ENCODE assay signal across 9 mouse cellular contexts in the genomic region with DNA sequence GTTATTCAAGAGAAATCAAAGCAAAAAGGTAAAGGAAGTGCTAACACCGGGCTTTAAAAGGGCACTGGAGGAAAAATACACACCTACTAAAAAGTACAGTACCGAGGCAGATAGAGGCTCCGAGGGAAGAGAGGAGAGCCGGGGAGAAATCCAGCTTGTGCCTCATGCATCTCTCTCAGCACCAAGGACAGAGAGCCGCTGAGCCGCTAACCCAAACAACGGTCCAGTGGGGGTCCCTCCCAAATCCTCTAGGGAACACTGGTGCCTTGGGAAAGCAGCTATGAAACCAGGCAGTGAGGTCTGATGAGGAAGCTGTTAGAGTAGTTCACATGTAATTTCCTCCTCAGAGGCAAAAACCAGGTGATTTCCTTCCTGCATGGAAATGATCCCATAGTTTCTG. TPM values are rescaled to one million over a fixed set of nuclear protein-coding genes. Genes with fewer than 3 reads are reported as not detected.
DNase-seq lines count a peak whose midpoint lies in the region; ATAC-seq and TF ChIP-seq lines count a peak whose summit lies in the region.
"Had no signal": no experiment of that assay in that cellular context is flagged by ENCODE, and none has a peak within 500 bp of the region (broad histone marks: within the 10 kb centered on the region; RNA-seq: fewer than 3 reads in every experiment).

Gene Drd3, plus strand, starts transcription at position 276 of the 400 bp plus-strand sequence.

- no peak within 1 kb of the TSS for H3K4me3 ChIP-seq in lung, embryonic 14.5 days (ENCODE audit: low read depth, low read length)
- no peak within 1 kb of the TSS for H3K4me3 ChIP-seq in embryonic facial prominence, embryonic 13.5 days
- no peak within 1 kb of the TSS for H3K4me3 ChIP-seq in midbrain, embryonic 15.5 days

- DNase-seq in adrenal gland, postnatal 36 days, result peak; percentile 7
- no peak for DNase-seq in adrenal gland, adult 18-20 months (ENCODE audit: low spot score in 2 of 2)
- peak; percentile 81 for DNase-seq in lung, embryonic 14.5 days
- DNase-seq in lung, postnatal 25 days (ENCODE audit: low spot score), result no peak
- DNase-seq in MN1 (ENCODE audit: low spot score), result no peak
- DNase-seq in frontal cortex, adult 2 months (ENCODE audit: extremely low spot score in 1 of 2, low spot score in 1 of 2), result no peak
- DNase-seq: spleen, adult 18-20 months had no signal

- WGBS in lung, embryonic 14.5 days, result 6% methylated on average over 7 of the region's 7 CpGs
- WGBS in embryonic facial prominence, embryonic 13.5 days, result 8% methylated on average over 7 of the region's 7 CpGs
- 11% methylated on average over 7 of the region's 7 CpGs for WGBS in midbrain, embryonic 15.5 days

- no peaks in the 10 kb centered on the region for H3K36me3 ChIP-seq in lung, embryonic 14.5 days (ENCODE audit: insufficient read depth)
- no peaks in the 10 kb centered on the region for H3K36me3 ChIP-seq in embryonic facial prominence, embryonic 13.5 days
- no peaks in the 10 kb centered on the region for H3K36me3 ChIP-seq in midbrain, embryonic 15.5 days (replicated peaks)

- H3K27ac ChIP-seq in lung, embryonic 14.5 days (ENCODE audit: low read depth), result no peak within 1 kb of the TSS
- H3K27ac ChIP-seq in embryonic facial prominence, embryonic 13.5 days, result no peak within 1 kb of the TSS
- no peak within 1 kb of the TSS for H3K27ac ChIP-seq in midbrain, embryonic 15.5 days

- no peaks in the 10 kb centered on the region for H3K9me3 ChIP-seq in lung, embryonic 14.5 days (ENCODE audit: low read depth, low read length)
- H3K9me3 ChIP-seq in embryonic facial prominence, embryonic 13.5 days, result no peaks in the 10 kb centered on the region
- no peaks in the 10 kb centered on the region for H3K9me3 ChIP-seq in midbrain, embryonic 15.5 days

- no peak within 1 kb of the TSS for H3K4me2 ChIP-seq in lung, embryonic 14.5 days
- H3K4me2 ChIP-seq in embryonic facial prominence, embryonic 13.5 days, result peak within 1 kb of the TSS; percentile 28; the same call in 1 of the 2 replicates
- H3K4me2 ChIP-seq in midbrain, embryonic 15.5 days, result 0 out of 2 replicates have a peak within 1 kb of the TSS, but pooled peaks have one; percentile 1

- no peak for ATAC-seq in lung, embryonic 14.5 days (ENCODE audit: insufficient read depth)
- no peak for ATAC-seq in embryonic facial prominence, embryonic 13.5 days (ENCODE audit: insufficient number of reproducible peaks, insufficient read depth, low FRiP score, low TSS enrichment, low read depth)
- ATAC-seq in midbrain, embryonic 15.5 days (replicated peaks), result no peak

- H3K9ac ChIP-seq in lung, embryonic 14.5 days, result no peak within 1 kb of the TSS
- no peak within 1 kb of the TSS for H3K9ac ChIP-seq in embryonic facial prominence, embryonic 13.5 days
- H3K9ac ChIP-seq in midbrain, embryonic 15.5 days, result no peak within 1 kb of the TSS

- no peaks in the 10 kb centered on the region for H3K27me3 ChIP-seq in lung, embryonic 14.5 days (ENCODE audit: insufficient read depth, low read length)
- H3K27me3 ChIP-seq in embryonic facial prominence, embryonic 13.5 days, result no peaks in the 10 kb centered on the region
- H3K27me3 ChIP-seq in midbrain, embryonic 15.5 days (replicated peaks), result no peaks in the 10 kb centered on the region

- H3K4me1 ChIP-seq in lung, embryonic 14.5 days (ENCODE audit: insufficient read depth), result no peaks in the 10 kb centered on the region
- no peaks in the 10 kb centered on the region for H3K4me1 ChIP-seq in embryonic facial prominence, embryonic 13.5 days
- 0 out of 2 replicates have a peak, but pooled peaks cover 3% of the 10 kb centered on the region for H3K4me1 ChIP-seq in midbrain, embryonic 15.5 days

- TF ChIP-seq CTCF in lung, embryonic 14.5 days (IDR thresholded peaks at IDR 0.05; ENCODE audit: low read depth), result no peak

RNA-seq across cellular contexts. Expression of gene Drd3, which starts in this region (rescaled TPM):
- not detected for total RNA-seq in adrenal gland, postnatal 36 days (2021)
- not detected for total RNA-seq in adrenal gland, adult 18-20 months (2021)
- not detected in 2 replicates for polyA plus RNA-seq in lung, embryonic 14.5 days (2014; fragmentation: Nextera tagmentation; extraction: Ambion mirVana)
- not detected in 2 replicates for polyA plus RNA-seq in embryonic facial prominence, embryonic 13.5 days (2015; fragmentation: Nextera tagmentation; extraction: Ambion mirVana)
- not detected in 2 replicates for polyA plus RNA-seq in midbrain, embryonic 15.5 days (2015; fragmentation: Nextera tagmentation; extraction: Ambion mirVana)
- 0.19 and 0.20 TPM in 2 replicates for polyA plus RNA-seq in frontal cortex, adult 2 months (2012; rRNA removed)

Comparison
In these comparisons a context has a peak if more than half of its experiments do, and no peak if none do; other contexts are left out.
1. Peak in DNase-seq in adrenal gland, postnatal 36 days; RNA of the gene not detected or under 1 TPM.
2. Peak in DNase-seq in lung, embryonic 14.5 days; RNA of the gene not detected or under 1 TPM.